Mouse (Mus musculus) left cerebral cortex, adult 8-10 months (tissue): Measurements from ENCODE around the gene Kcnip4. TPM values are rescaled to one million over a fixed set of nuclear protein-coding genes. Genes with fewer than 3 reads are reported as not detected.
A peak's percentile ranks its signal among the peaks of the same experiment; 100 is the strongest.

Experiments used
- DNase-seq, 2 experiments: peaks; one replicate each; pipeline ENCODE4 v3.0.0; 2022; ENCODE audit warnings: low spot score in 2 of 2
- total RNA-seq, 4 experiments: library from RNA; stranded (reverse); gene quantifications; 2 replicates each; pipeline ENCODE4 v1.2.4; 2022

The Kcnip4 gene
- total RNA-seq, 4 experiments from 2014 or later: 54.1 to 75.3 (median 64.8) TPM

DNA sequence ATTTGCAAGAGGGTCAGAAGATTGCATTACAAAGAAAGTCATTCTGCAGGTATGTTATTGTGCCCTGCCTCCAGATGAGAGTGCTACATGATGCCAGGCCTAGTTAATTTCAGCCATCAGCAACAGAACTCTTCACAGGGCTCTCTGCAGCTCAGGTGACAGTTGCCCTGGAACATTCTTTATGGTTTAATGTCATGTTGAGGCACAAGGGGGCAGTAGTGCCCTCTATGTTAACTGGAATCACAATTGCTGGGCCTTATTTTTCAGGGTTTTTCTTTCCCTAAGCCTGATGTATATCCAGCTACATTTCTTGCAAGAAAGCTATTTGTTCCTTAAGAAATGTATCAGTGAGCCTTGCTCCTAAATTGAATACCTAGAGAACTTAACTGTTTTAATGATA, 1094.2 kb downstream of the Kcnip4 start:
- no peak for DNase-seq

DNA sequence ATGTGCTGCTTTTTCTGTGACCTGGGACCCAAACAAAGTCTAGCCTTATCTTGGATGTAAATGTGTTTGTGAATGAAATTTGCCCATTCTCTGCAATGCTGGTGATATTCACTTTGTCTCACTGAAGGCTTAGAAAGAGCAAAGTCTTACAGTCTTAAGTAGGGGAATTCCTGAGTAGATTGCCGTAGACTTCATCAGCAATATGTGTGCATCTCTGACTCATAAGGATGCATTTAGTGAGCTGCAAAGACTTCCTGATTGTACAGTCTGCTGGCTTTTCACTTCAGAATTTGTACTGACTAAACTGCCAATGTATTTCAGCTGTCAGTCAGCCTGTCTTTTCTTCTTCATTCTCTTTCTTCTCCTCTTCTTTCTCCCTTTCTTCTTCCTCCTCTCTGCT, 1102.8 kb downstream of the Kcnip4 start:
- no peak for DNase-seq

DNA sequence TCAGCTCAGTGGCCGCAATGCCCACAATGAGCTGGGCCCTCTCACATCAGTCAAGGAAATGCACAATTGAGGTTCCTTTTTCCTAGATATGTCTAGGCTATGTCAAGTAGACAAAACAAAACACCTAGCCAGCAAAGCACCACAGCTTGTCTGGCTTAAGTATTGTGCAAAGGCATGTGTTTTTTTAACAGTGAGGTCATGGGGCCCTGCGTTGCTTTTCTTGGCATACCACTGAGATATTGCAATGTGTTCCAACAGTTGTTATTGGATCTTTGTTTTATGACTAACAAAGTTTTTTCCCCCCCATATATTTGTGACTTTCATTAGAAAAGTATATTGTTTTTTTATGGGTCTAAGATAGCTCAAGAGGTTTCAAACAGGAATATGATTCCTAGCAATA, 1105.0 kb downstream of the Kcnip4 start:
- DNase-seq: no peak

DNA sequence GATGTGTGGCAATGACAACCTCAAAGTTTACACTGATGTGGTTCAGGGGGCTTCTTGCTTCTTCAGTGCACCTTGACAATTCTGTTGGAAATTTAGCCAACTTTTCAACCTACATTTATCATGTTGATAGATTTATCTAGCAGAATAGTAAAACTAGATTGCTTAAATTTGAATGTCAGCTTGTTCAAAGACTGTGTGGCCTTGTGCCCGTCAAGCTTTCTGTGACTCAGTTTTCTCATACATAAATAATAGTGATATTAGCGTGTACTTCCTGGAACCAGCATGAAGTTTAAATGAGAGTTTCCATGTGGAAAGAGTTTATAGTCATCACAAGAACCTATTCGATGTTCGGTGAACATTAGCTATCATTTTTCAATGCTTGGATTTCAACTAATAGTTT, 1112.4 kb downstream of the Kcnip4 start:
- no peak for DNase-seq

DNA sequence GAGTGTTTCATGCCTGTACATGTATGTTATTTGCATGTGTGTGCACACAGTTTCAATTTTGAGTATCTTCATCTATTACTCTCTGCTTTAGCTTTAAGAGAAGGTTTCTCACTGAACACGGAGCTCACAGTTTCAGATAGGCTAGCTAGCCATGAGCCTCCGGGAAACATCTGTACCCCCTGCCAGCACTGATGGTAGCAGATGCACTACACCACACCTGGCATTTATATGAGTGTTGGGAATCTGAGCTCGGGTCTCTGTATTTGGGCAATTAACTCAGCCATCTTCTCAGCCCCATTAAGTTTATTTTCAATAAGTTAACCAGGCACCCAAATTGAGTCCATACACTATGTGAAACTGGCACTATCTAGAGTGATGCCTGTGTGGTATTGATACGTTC, 1113.2 kb downstream of the Kcnip4 start:
- no peak for DNase-seq

DNA sequence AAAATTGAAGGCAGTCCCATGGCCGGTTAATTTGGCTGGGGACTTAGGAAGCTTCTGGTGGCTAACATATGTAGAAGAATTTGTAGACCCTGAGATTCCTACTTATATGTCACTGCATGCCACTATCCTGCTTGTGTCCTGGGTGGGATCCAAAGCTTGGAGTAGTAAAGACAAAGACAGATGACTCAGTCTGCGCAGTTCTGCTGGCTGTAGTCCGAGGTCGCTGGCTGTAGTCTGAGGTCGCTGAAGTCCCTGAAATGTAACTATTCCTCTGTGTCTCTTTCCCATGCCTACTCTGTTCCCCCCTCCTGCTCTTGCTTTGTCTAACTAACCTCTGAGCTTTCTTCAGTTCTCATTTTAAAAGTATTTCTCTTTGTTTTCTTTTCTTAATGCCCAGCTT, 1114.4 kb downstream of the Kcnip4 start:
- no peak for DNase-seq

DNA sequence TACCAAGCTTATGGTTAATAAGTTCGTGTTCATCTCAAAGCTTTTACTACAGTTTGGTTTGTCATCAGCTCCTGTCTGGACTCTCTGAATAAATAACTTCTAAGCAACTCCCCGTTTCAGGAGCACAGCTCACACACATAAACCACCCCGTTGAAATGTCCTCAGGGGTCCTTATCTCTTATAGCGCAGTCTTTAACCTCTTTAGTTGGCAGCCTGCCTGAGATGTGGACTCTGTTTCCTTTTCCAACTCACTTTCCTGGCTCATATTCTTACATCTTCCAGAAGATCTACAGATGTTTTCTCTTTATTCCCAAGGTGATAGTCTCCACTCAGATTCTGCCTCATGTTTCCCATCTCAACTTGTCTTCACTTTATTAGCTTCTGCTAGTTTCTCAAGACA, 1116.4 kb downstream of the Kcnip4 start:
- DNase-seq: no peak

DNA sequence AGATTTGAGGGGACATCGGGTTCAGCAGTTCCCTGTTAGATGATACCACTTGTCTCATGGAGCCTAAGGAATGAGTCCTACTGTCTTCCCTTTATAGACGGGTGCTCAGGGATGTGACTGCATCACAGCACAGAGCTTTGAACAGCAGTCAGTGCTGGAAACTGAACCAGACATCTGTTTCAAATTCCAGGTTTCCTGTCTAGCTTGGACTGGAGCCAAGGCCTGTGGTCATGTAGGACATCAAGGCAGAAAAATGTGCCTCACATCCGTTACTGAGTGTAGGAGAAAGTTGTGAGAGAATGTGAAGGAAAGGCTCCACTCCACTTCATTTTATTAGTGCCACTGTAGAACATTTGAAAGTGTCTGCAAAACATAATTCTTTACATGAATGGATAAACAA, 1122.2 kb downstream of the Kcnip4 start:
- no peak for DNase-seq

DNA sequence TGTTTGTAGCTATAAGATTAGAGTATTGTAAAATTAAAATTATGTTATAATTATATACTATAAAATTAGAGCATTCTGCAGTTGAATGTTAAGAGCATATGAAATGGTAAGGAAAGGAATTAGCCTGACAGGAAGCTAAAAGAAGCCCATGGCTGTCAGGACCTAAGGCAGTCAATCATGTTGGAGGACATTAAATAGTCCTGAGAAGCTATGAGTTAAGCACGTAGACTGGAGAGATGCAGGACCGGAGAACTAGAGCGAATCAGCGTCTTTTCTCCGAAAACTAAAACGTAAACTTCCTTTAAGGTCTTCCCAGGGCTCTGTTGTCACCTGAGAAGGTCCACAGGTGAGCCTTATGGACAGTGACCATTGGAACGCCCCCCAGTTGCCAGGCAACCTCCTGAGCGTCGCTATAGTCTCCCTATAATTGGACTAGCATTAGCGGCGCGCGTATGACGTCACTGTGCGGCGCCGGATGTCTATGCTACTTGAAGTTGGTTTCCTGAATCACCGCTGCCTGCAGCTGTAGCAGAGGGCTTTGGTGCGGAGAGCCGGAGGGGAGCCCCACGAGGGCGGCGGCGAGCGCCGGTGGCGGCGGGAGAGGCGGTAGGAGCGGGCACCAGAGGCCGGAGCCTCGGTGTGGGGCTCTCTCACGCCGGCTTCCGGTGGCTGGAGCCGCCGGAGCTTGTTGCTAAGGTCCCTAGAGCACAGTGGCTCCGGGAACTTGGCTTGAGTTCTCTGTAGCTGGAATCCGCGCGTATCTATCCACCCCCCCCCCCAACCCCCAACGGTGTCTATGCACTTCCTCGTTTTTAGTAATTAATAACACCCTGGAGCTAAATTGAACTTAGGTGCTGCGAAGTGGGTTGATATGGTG, 1152.6 kb downstream of the Kcnip4 start:
- peak; percentile 93 to 97 for DNase-seq

DNA sequence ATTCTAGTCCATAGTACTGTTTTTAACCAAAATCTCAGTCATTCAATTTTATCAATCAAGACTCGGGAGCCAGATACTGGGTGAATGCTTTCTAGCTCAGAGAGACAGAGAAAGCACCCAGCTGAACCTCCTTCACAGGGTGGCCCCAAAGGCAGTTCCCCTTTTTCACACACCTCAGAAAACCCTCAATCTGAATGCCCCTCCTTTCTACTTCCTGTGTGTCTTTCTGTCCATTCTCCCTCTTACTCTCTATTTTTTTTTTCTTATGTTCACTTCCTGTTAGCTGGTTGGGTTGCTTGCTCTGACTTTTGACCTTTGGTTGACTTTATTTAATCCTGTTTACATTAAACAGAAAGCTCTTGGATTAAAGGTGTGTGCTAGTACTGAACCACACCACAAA, 1175.4 kb downstream of the Kcnip4 start:
- DNase-seq: no peak

DNA sequence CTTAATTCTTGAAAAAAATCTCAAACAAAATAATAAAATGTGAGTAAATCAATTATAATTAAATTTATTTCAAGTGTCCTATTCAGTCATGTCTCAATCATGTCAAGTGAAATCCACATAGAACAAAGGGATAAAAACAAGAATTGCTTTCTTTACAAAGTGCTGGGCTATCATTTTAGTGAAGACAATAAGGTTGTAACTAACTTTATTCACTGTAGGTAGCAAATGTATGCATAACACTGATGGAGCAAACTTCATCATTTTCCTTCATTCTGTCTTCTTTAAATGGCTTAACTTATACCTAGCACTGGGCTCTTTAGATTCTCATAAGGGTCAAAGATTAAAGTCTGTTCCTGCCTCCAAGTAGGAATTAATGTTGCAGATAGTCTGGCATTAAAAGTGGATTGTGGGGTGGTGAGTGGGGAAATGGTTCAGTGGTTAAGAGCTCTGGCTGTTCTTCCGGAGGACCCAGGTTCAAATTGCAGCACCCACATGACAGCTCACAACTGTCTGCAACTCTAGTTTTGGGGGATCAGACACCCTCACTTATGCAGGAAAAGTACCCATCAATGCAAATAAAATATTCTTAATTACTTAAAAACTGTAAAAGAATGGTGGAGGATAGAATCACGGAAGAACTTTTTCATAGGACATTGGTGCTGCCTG, 1178.6 kb downstream of the Kcnip4 start:
- no peak for DNase-seq

DNA sequence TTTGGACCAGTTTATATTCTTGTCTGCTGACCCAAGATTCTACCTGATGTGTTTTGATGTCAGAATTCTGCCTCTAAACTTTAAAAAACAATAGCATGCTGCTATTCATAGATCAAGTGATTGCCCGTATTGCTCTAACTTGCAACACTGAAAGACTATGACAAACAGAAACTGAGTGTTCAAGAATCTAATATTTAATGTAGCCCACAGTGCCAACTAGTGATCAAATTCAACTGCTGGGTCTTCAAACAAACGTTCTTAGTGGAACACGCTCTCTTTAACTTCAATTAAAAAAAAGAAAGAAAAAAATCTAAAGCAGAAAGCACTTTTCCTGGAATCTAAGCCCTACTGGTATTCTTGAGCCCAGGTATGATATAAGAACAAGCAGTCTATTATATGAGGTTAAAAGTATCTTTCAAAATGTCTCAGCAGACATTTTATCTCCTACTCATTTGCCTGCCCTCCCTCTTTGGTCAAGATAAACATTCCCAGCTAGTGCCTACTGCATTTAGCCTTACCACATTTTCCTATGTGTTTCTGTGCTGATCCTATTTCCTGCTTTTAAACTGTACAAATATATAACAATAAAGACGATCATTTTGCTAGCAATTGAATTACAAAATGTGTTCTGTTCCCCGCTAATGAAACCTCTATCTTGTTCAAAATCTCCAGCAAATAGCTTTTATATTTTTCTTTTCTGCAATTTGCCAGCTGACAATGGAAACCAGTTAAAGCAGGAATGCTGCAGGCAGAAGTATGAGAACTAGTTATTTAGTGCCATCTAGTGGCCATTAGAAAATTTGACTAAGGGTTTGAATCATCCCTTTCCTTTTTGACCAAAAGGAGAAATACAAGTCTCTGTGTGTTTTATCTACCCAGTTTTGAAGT, 1179.4 kb downstream of the Kcnip4 start:
- no peak for DNase-seq

DNA sequence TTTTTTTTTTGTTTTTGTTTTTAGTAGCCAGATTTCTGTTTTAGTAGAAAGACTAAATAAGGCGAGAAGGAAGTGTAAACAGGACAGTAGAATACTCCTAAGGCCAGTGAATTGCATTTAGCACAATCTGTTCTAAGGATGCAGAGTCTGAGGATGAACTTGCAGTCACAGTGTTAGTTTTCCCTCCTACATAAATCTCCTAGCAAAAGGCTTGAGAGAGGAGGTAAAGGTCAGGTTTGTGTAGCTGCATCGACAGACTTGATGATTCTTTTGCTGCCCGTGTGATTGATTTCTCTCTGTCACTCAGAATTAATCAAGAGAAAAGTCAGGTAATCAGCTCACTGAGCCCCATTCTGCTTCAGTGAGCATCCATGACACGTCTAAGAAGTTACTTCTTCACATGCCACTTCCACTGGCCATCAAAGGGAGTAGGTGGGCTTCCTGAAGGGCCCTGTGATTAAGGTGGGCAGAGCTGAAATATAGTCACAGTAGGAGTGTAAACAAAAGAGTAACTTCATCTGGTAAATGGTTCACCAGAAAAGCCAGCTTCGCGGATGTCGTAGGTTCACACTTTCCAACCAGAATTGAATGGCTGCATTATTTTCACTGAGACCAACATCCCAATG, 1183.8 kb downstream of the Kcnip4 start:
- no peak for DNase-seq
